Mouse (Mus musculus): ENCODE results near the gene Lmf1. TPM values are rescaled to one million over a fixed set of nuclear protein-coding genes. Genes with fewer than 3 reads are reported as not detected.

Lmf1 gene
- total RNA-seq, 1 experiment from 2014 or later, result 6.7 TPM

- no peak for ATAC-seq (replicated peaks in 1 of 2; ENCODE audit: insufficient read depth in 1 of 2, low FRiP score in 2 of 2, low TSS enrichment in 1 of 2, low read depth in 1 of 2, poor library complexity in 2 of 2, severe bottlenecking in 2 of 2)
These were observed 44.6 kb downstream of the Lmf1 start for GRCm38 (mm10) chr17:25623441-25623840.

GRCm38 (mm10) chr17:25623935-25624334 lies 45.0 kb downstream of the Lmf1 start:
- no peak for ATAC-seq (replicated peaks in 1 of 2; ENCODE audit: insufficient read depth in 1 of 2, low FRiP score in 2 of 2, low TSS enrichment in 1 of 2, low read depth in 1 of 2, poor library complexity in 2 of 2, severe bottlenecking in 2 of 2)

GRCm38 (mm10) chr17:25624446-25625119 lies 45.7 kb downstream of the Lmf1 start:
- no peak for ATAC-seq (replicated peaks in 1 of 2; ENCODE audit: insufficient read depth in 1 of 2, low FRiP score in 2 of 2, low TSS enrichment in 1 of 2, low read depth in 1 of 2, poor library complexity in 2 of 2, severe bottlenecking in 2 of 2)

- no peak for ATAC-seq (replicated peaks in 1 of 2; ENCODE audit: insufficient read depth in 1 of 2, low FRiP score in 2 of 2, low TSS enrichment in 1 of 2, low read depth in 1 of 2, poor library complexity in 2 of 2, severe bottlenecking in 2 of 2)
These were observed 46.4 kb downstream of the Lmf1 start for GRCm38 (mm10) chr17:25625282-25625681.

- no peak for ATAC-seq (replicated peaks in 1 of 2; ENCODE audit: insufficient read depth in 1 of 2, low FRiP score in 2 of 2, low TSS enrichment in 1 of 2, low read depth in 1 of 2, poor library complexity in 2 of 2, severe bottlenecking in 2 of 2)
These were observed 47.5 kb downstream of the Lmf1 start for GRCm38 (mm10) chr17:25626196-25627043.

- no peak for ATAC-seq (replicated peaks in 1 of 2; ENCODE audit: insufficient read depth in 1 of 2, low FRiP score in 2 of 2, low TSS enrichment in 1 of 2, low read depth in 1 of 2, poor library complexity in 2 of 2, severe bottlenecking in 2 of 2)
These were observed 51.4 kb downstream of the Lmf1 start for GRCm38 (mm10) chr17:25630313-25630712.

- ATAC-seq (replicated peaks in 1 of 2; ENCODE audit: insufficient read depth in 1 of 2, low FRiP score in 2 of 2, low TSS enrichment in 1 of 2, low read depth in 1 of 2, poor library complexity in 2 of 2, severe bottlenecking in 2 of 2), result no peak
These were observed 55.2 kb downstream of the Lmf1 start for GRCm38 (mm10) chr17:25634070-25634469.

- ATAC-seq (replicated peaks in 1 of 2; ENCODE audit: insufficient read depth in 1 of 2, low FRiP score in 2 of 2, low TSS enrichment in 1 of 2, low read depth in 1 of 2, poor library complexity in 2 of 2, severe bottlenecking in 2 of 2), result no peak
These were observed 56.5 kb downstream of the Lmf1 start for GRCm38 (mm10) chr17:25635387-25635786.

GRCm38 (mm10) chr17:25635806-25636205 lies 56.9 kb downstream of the Lmf1 start:
- ATAC-seq (replicated peaks in 1 of 2; ENCODE audit: insufficient read depth in 1 of 2, low FRiP score in 2 of 2, low TSS enrichment in 1 of 2, low read depth in 1 of 2, poor library complexity in 2 of 2, severe bottlenecking in 2 of 2), result no peak

- ATAC-seq (replicated peaks in 1 of 2; ENCODE audit: insufficient read depth in 1 of 2, low FRiP score in 2 of 2, low TSS enrichment in 1 of 2, low read depth in 1 of 2, poor library complexity in 2 of 2, severe bottlenecking in 2 of 2), result no peak
These were observed 59.1 kb downstream of the Lmf1 start for GRCm38 (mm10) chr17:25637986-25638385.

- ATAC-seq (replicated peaks in 1 of 2; ENCODE audit: insufficient read depth in 1 of 2, low FRiP score in 2 of 2, low TSS enrichment in 1 of 2, low read depth in 1 of 2, poor library complexity in 2 of 2, severe bottlenecking in 2 of 2), result no peak
These were observed 59.6 kb downstream of the Lmf1 start for GRCm38 (mm10) chr17:25638442-25638841.

- no peak for ATAC-seq (replicated peaks in 1 of 2; ENCODE audit: insufficient read depth in 1 of 2, low FRiP score in 2 of 2, low TSS enrichment in 1 of 2, low read depth in 1 of 2, poor library complexity in 2 of 2, severe bottlenecking in 2 of 2)
These were observed 62.1 kb downstream of the Lmf1 start for GRCm38 (mm10) chr17:25640956-25641355.

GRCm38 (mm10) chr17:25642032-25642431 lies 63.1 kb downstream of the Lmf1 start:
- ATAC-seq (replicated peaks in 1 of 2; ENCODE audit: insufficient read depth in 1 of 2, low FRiP score in 2 of 2, low TSS enrichment in 1 of 2, low read depth in 1 of 2, poor library complexity in 2 of 2, severe bottlenecking in 2 of 2), result no peak

- ATAC-seq (replicated peaks in 1 of 2; ENCODE audit: insufficient read depth in 1 of 2, low FRiP score in 2 of 2, low TSS enrichment in 1 of 2, low read depth in 1 of 2, poor library complexity in 2 of 2, severe bottlenecking in 2 of 2), result no peak
These were observed 64.8 kb downstream of the Lmf1 start for GRCm38 (mm10) chr17:25643517-25644294.

GRCm38 (mm10) chr17:25644761-25645160 lies 65.9 kb downstream of the Lmf1 start:
- no peak for ATAC-seq (replicated peaks in 1 of 2; ENCODE audit: insufficient read depth in 1 of 2, low FRiP score in 2 of 2, low TSS enrichment in 1 of 2, low read depth in 1 of 2, poor library complexity in 2 of 2, severe bottlenecking in 2 of 2)

GRCm38 (mm10) chr17:25645661-25646060 lies 66.8 kb downstream of the Lmf1 start:
- no peak for ATAC-seq (replicated peaks in 1 of 2; ENCODE audit: insufficient read depth in 1 of 2, low FRiP score in 2 of 2, low TSS enrichment in 1 of 2, low read depth in 1 of 2, poor library complexity in 2 of 2, severe bottlenecking in 2 of 2)

- no peak for ATAC-seq (replicated peaks in 1 of 2; ENCODE audit: insufficient read depth in 1 of 2, low FRiP score in 2 of 2, low TSS enrichment in 1 of 2, low read depth in 1 of 2, poor library complexity in 2 of 2, severe bottlenecking in 2 of 2)
These were observed 69.0 kb downstream of the Lmf1 start for GRCm38 (mm10) chr17:25647901-25648300.

GRCm38 (mm10) chr17:25648678-25649216 lies 69.9 kb downstream of the Lmf1 start:
- no peak for ATAC-seq (replicated peaks in 1 of 2; ENCODE audit: insufficient read depth in 1 of 2, low FRiP score in 2 of 2, low TSS enrichment in 1 of 2, low read depth in 1 of 2, poor library complexity in 2 of 2, severe bottlenecking in 2 of 2)
